Mouse (Mus musculus): ENCODE measurements around the gene Gabrb3.

The Gabrb3 gene

GRCm38 (mm10) chr7:57419392-57419791 lies at the start of gene Gabrb3:
Gene Gabrb3 (plus strand): TSS chr7:57419692.
- no peak for DNase-seq

GRCm38 (mm10) chr7:57384112-57384511 lies 35.4 kb upstream of the Gabrb3 start:
- DNase-seq, result peak in 1 of 2 experiments; percentile 8

- no peak for DNase-seq
Observed at GRCm38 (mm10) chr7:57386517-57387340, 32.8 kb upstream of the Gabrb3 start, which contains the start of gene Gabrg3. Gene Gabrg3 (minus strand): TSS chr7:57387188.

- no peak for DNase-seq
Observed at GRCm38 (mm10) chr7:57387341-57387654, 32.2 kb upstream of the Gabrb3 start.

GRCm38 (mm10) chr7:57390046-57390445 lies 29.4 kb upstream of the Gabrb3 start:
- DNase-seq, result no peak

GRCm38 (mm10) chr7:57393551-57393950 lies 25.9 kb upstream of the Gabrb3 start:
- no peak for DNase-seq

GRCm38 (mm10) chr7:57411163-57411562 lies 8.3 kb upstream of the Gabrb3 start:
- no peak for DNase-seq

GRCm38 (mm10) chr7:57412896-57413295 lies 6.6 kb upstream of the Gabrb3 start:
- DNase-seq, result no peak

GRCm38 (mm10) chr7:57421044-57421443 lies 1.6 kb downstream of the Gabrb3 start:
- no peak for DNase-seq

- DNase-seq, result no peak
Observed at GRCm38 (mm10) chr7:57422675-57423074, 3.2 kb downstream of the Gabrb3 start.

GRCm38 (mm10) chr7:57448239-57448638 lies 28.7 kb downstream of the Gabrb3 start:
- no peak for DNase-seq

- no peak for DNase-seq
Observed at GRCm38 (mm10) chr7:57460354-57460753, 40.9 kb downstream of the Gabrb3 start.

- DNase-seq, result no peak
Observed at GRCm38 (mm10) chr7:57471316-57471715, 51.8 kb downstream of the Gabrb3 start.

- DNase-seq, result peak in 1 of 2 experiments; percentile 61
Observed at GRCm38 (mm10) chr7:57473811-57474525, 54.5 kb downstream of the Gabrb3 start.

GRCm38 (mm10) chr7:57482896-57483295 lies 63.4 kb downstream of the Gabrb3 start:
- no peak for DNase-seq

GRCm38 (mm10) chr7:57486907-57487306 lies 67.4 kb downstream of the Gabrb3 start:
- no peak for DNase-seq

GRCm38 (mm10) chr7:57491795-57492194 lies 72.3 kb downstream of the Gabrb3 start:
- no peak for DNase-seq

- DNase-seq, result no peak
Observed at GRCm38 (mm10) chr7:57502809-57503208, 83.3 kb downstream of the Gabrb3 start.

GRCm38 (mm10) chr7:57508860-57509632 lies 89.6 kb downstream of the Gabrb3 start:
- no peak for DNase-seq

GRCm38 (mm10) chr7:57509681-57510141 lies 90.2 kb downstream of the Gabrb3 start, which contains the start of gene Gabra5:
Gene Gabra5 (minus strand): TSS chr7:57510059.
- no peak for DNase-seq

- DNase-seq, result no peak
Observed at GRCm38 (mm10) chr7:57512955-57513354, 93.5 kb downstream of the Gabrb3 start.

GRCm38 (mm10) chr7:57529451-57529850 lies 110.0 kb downstream of the Gabrb3 start:
- DNase-seq, result no peak

GRCm38 (mm10) chr7:57529954-57530353 lies 110.5 kb downstream of the Gabrb3 start:
- no peak for DNase-seq
